Mouse (Mus musculus) megakaryocyte, embryonic 14.5 days (primary cell): ENCODE measurements around the gene Bmp10. TPM values are rescaled to one million over a fixed set of nuclear protein-coding genes. Genes with fewer than 3 reads are reported as not detected.

Source experiments
- H3K27me3 ChIP-seq: replicated peaks from 2 replicates; pipeline ENCODE3; 2012; ENCODE audit warnings: inconsistent platforms
- H3K36me3 ChIP-seq: replicated peaks from 2 replicates; pipeline ENCODE3; 2012; ENCODE audit warnings: low read length, inconsistent platforms, mixed read lengths
- H3K4me1 ChIP-seq: 2 replicates; pipeline ENCODE4 v1.6.1; 2012; ENCODE audit warnings: inconsistent platforms
- H3K4me3 ChIP-seq: replicated peaks from 2 replicates; pipeline ENCODE3; 2012; ENCODE audit warnings: moderate library complexity, mild to moderate bottlenecking, inconsistent platforms
- H3K9me3 ChIP-seq: 2 replicates; pipeline ENCODE4 v1.6.1; 2012; ENCODE audit warnings: inconsistent platforms
- FLI1 ChIP-seq: IDR thresholded peaks from 2 replicates; pipeline ENCODE4 v1.6.1; 2012; ENCODE audit warnings: low read length, inconsistent platforms, mixed read lengths
- GATA1 ChIP-seq: IDR thresholded peaks from 3 replicates; pipeline ENCODE4 v1.6.1; 2012; ENCODE audit warnings: mixed read lengths, low read length, inconsistent platforms, borderline replicate concordance
- polyA plus RNA-seq: library from polyadenylated mRNA; stranded (reverse); fragments of >175 nt; gene quantifications from 2 replicates; pipeline ENCODE4 v1.2.3, GENCODE M21; 2012; ENCODE audit warnings: low replicate concordance; ENCODE audit not compliant: insufficient read depth

Bmp10 gene
- polyA plus RNA-seq, 1 experiment = not detected

DNA sequence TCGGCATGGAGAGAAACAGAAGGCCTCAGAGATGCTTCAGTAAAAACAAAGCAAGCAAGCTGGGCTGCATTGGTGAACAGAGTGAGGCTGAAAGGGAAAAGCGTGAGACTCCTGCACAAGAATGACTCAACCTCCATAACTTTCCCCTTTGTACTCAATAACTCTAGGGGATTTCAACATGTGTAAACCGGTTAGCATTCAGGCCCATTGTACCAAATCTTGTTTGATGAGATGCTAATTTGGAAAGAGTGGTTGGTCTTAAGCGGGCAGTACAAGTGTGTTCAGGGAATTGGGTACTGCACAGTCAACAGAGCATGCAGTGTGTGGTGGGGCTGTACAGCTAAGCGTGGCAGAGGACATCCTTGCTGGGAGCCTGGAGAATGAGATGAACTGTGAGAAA, 46.4 kb downstream of the Bmp10 start:
- TF ChIP-seq GATA1 (no peak), FLI1 (no peak)
- H3K36me3 ChIP-seq = peaks cover 97% of the 10 kb centered on the region

DNA sequence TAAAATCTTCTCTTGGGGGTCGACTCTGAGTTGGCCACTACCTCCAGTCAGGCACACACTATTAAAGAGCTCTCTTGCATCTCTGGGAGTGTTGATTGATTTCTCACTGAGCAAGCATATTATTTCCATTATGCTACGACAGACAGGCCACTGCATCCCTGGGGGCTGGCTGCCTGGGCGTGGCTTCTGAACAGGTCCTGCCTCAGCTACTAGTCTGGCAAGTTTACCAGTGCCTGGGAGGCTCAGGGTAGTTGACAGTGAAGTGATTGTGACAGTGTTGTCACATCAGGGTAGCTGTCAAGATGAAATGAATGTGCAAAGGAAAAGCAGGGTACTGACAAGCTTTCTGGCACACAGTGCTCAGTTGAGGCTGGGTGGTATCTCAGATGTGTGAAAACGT, 50.1 kb downstream of the Bmp10 start:
- peaks cover 24% of the 10 kb centered on the region for H3K4me1 ChIP-seq

More for the DNA sequence above, 46.4 kb downstream of the Bmp10 start:
- Histone ChIP-seq H3K27me3 (no peaks in the 10 kb centered on the region), H3K4me1 (peaks cover 10% of the 10 kb centered on the region), H3K4me3 (no peak overlapping the region), H3K9me3 (no peaks in the 10 kb centered on the region)

DNA sequence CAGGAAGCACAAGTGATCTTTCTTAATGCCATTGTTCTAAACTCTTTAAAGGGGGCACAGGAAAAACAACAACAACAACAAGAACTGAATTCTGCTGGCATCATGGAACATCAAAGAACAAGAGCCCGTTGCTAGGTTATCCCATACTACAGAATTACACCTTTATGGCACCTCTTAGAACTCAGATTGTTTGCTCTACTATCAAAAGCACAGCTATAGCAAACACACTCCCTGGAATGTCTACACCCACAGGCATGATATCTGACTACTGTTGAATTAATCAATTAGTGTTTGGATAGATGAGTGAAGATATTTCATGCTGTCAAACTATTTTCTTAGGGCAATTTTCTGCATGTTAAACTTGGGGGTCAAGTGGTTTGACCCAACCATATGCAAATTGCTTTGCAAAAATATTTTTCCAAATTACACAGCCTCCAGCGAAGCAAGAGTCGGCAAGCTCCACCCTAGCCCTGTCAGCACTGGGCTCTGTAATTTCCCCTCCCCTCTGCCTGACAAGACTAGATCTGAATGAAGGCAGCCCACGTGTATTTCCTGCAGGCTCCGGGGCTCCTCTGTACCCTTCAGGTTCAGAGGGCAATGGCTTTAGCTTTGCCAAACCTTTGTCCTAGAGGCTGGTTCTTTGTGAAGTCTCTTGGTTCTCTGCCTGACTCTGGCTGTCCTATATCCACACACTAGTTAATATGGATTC, 50.7 kb downstream of the Bmp10 start:
- no peak for TF ChIP-seq GATA1
- no peak for TF ChIP-seq FLI1
- Histone ChIP-seq H3K4me1 (peaks cover 24% of the 10 kb centered on the region), H3K36me3 (peaks cover 99% of the 10 kb centered on the region), H3K9me3 (peaks cover 20% of the 10 kb centered on the region), H3K4me3 (no peak overlapping the region), H3K27me3 (no peaks in the 10 kb centered on the region)

More for the DNA sequence above, 50.1 kb downstream of the Bmp10 start:
- Histone ChIP-seq H3K36me3 (peaks cover 99% of the 10 kb centered on the region), H3K27me3 (no peaks in the 10 kb centered on the region), H3K9me3 (peaks cover 20% of the 10 kb centered on the region), H3K4me3 (no peak overlapping the region)
- TF ChIP-seq FLI1 = no peak
- TF ChIP-seq GATA1 = no peak

DNA sequence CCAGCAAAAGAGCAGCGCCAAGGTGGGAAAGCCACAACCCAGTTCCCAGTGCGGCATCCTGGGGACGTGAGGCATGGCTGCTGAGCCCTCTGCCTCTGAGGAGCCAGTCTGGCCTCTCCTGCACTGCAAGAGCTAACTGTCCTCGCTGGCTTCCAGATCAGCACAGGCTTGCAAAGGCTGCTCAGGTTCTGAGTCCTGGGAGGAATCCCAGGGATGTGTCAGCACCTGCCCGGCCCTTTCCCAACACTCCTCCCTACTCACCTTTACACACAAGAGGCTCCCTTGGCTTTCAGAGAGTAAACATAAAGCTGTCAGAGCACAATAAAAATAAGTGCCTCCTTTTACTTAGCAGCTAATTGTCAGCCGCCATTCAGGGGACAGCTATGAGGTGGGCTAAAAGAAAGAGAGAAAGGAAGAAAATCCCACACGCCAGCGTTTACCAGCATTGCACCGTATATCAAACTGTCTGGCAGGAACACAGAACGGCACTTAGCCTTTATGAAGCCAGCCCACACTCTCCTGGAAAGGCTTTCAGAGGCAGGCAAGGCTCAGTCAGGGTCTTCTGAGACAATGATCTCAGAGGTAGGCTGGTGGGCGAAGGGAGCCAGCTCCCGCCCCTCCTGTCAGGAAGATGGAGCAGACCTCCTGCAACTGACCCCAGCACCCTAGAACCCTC, 54.6 kb downstream of the Bmp10 start:
- Histone ChIP-seq H3K36me3 (peaks cover 97% of the 10 kb centered on the region), H3K9me3 (peaks cover 20% of the 10 kb centered on the region), H3K27me3 (no peaks in the 10 kb centered on the region), H3K4me3 (no peak overlapping the region), H3K4me1 (peaks cover 41% of the 10 kb centered on the region)
- TF ChIP-seq GATA1 (no peak), FLI1 (no peak)

DNA sequence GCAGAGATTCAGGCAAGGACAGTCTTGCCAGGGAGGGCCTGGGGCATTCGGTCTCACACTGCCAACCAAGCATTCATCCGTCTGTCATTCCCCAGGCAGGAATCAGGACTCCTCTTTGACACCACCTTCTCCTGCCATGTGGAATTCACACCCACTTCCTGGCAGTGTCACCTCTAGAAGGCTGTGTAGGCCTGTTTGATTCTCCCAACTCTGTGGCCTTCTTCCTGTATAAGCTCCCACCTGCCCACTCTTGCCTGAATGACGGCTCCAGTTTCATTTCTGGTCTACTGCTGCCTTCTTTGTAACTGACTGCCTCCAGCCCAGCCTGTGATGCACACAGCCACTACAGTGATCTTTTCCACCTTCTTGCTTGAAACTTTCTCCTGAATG, 55.1 kb downstream of the Bmp10 start:
- no peak overlapping the region for H3K4me3 ChIP-seq
- TF ChIP-seq GATA1 (no peak), FLI1 (no peak)
- no peaks in the 10 kb centered on the region for H3K27me3 ChIP-seq
- peaks cover 20% of the 10 kb centered on the region for H3K9me3 ChIP-seq
- peaks cover 43% of the 10 kb centered on the region for H3K4me1 ChIP-seq
- H3K36me3 ChIP-seq = peaks cover 97% of the 10 kb centered on the region

DNA sequence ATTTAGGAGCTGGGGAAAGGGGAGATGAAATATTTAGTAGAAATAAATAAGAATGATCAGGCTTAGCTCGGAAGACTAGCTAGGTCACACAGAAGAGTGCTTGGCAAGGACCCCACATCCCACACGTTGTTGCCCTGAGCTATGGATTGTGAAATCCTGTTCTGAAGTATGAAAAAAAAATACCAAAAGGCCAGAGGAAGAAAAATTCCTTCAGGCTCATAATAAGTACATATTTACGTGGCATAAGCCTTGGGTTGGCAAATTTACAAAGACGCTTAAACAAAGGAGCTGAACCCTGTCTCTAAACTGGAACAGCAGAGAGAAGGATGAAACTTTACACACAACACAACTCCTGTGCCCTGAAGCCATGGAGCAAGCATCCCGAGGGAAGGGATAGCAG, 56.0 kb downstream of the Bmp10 start:
- Histone ChIP-seq H3K9me3 (peaks cover 20% of the 10 kb centered on the region), H3K4me1 (peaks cover 38% of the 10 kb centered on the region), H3K4me3 (no peak overlapping the region), H3K36me3 (peaks cover 97% of the 10 kb centered on the region), H3K27me3 (no peaks in the 10 kb centered on the region)
- TF ChIP-seq FLI1 (no peak), GATA1 (no peak)

Other genes with a start within 250 kb of the Bmp10 start
- gene Antxr1, start 93.2 kb upstream of the Bmp10 start, polyA plus RNA-seq = not detected in 2 replicates
- not detected in 2 replicates for gene Gkn1, start 78.1 kb upstream of the Bmp10 start, polyA plus RNA-seq
- not detected in 2 replicates for gene Gkn2, start 55.6 kb upstream of the Bmp10 start, polyA plus RNA-seq
- gene Gkn3, start 40.1 kb upstream of the Bmp10 start, polyA plus RNA-seq = not detected in 2 replicates
- gene Arhgap25, start 104.3 kb downstream of the Bmp10 start, polyA plus RNA-seq = 8.3 TPM in 1 of 2 replicates, not detected in the other
- 0.51 and 1.1 TPM in 2 replicates for gene Prokr1, start 161.7 kb downstream of the Bmp10 start, polyA plus RNA-seq
- 4.5 and 5.3 TPM in 2 replicates for gene Aplf, start 243.2 kb downstream of the Bmp10 start, polyA plus RNA-seq